Mouse (Mus musculus): ENCODE data around the gene Pusl1.

The Pusl1 gene

GRCm38 (mm10) chr4:155891551-155892001, at the start of gene Pusl1, which contains the start of gene Acap3:
Pusl1 (minus strand) TSS chr4:155891781.
Acap3 (plus strand) TSS chr4:155891822.
- peak; percentile 97 for DNase-seq

- no peak for DNase-seq
Measured at GRCm38 (mm10) chr4:155932031-155932430, 40.5 kb upstream of the Pusl1 start.

GRCm38 (mm10) chr4:155908751-155909150, 17.2 kb upstream of the Pusl1 start:
- DNase-seq = no peak

- DNase-seq = no peak
Measured at GRCm38 (mm10) chr4:155908281-155908680, 16.7 kb upstream of the Pusl1 start.

- no peak for DNase-seq
Measured at GRCm38 (mm10) chr4:155907003-155907402, 15.4 kb upstream of the Pusl1 start.

GRCm38 (mm10) chr4:155906125-155906524, 14.5 kb upstream of the Pusl1 start:
- no peak for DNase-seq

- DNase-seq = no peak
Measured at GRCm38 (mm10) chr4:155905634-155906033, 14.1 kb upstream of the Pusl1 start.

GRCm38 (mm10) chr4:155904318-155905102, 12.9 kb upstream of the Pusl1 start:
- DNase-seq = peak; percentile 31

GRCm38 (mm10) chr4:155903246-155903645, 11.7 kb upstream of the Pusl1 start:
- DNase-seq = no peak

GRCm38 (mm10) chr4:155901205-155901604, 9.6 kb upstream of the Pusl1 start:
- peak; percentile 18 for DNase-seq

GRCm38 (mm10) chr4:155899355-155899754, 7.8 kb upstream of the Pusl1 start:
- DNase-seq = peak; percentile 0

GRCm38 (mm10) chr4:155898318-155898717, 6.7 kb upstream of the Pusl1 start:
- DNase-seq = no peak

- DNase-seq = no peak
Measured at GRCm38 (mm10) chr4:155896461-155896860, 4.9 kb upstream of the Pusl1 start.

GRCm38 (mm10) chr4:155895826-155896225, 4.2 kb upstream of the Pusl1 start:
- no peak for DNase-seq

- DNase-seq = peak; percentile 70
Measured at GRCm38 (mm10) chr4:155895216-155895615, 3.6 kb upstream of the Pusl1 start.

GRCm38 (mm10) chr4:155894311-155894881, 2.8 kb upstream of the Pusl1 start:
- DNase-seq = peak; percentile 67

- no peak for DNase-seq
Measured at GRCm38 (mm10) chr4:155893212-155893690, 1.7 kb upstream of the Pusl1 start.

- DNase-seq = no peak
Measured at GRCm38 (mm10) chr4:155892438-155893211, 1.0 kb upstream of the Pusl1 start.

GRCm38 (mm10) chr4:155892017-155892416, 436 bp upstream of the Pusl1 start:
- DNase-seq = peak; percentile 72

GRCm38 (mm10) chr4:155891011-155891471, 540 bp downstream of the Pusl1 start:
- peak; percentile 38 for DNase-seq

GRCm38 (mm10) chr4:155889316-155889715, 2.3 kb downstream of the Pusl1 start:
- DNase-seq = no peak

GRCm38 (mm10) chr4:155888181-155888580, 3.4 kb downstream of the Pusl1 start:
- DNase-seq = no peak

GRCm38 (mm10) chr4:155887674-155888073, 3.9 kb downstream of the Pusl1 start:
- DNase-seq = no peak
